Mouse (Mus musculus): Measurements from ENCODE around the gene Ube4b. TPM values are rescaled to one million over a fixed set of nuclear protein-coding genes. Genes with fewer than 3 reads are reported as not detected.
A peak's percentile ranks its signal among the peaks of the same experiment; 100 is the strongest.

Gene Ube4b
- total RNA-seq, 2 experiments from 2014 or later: 93.9 to 103 TPM

DNA sequence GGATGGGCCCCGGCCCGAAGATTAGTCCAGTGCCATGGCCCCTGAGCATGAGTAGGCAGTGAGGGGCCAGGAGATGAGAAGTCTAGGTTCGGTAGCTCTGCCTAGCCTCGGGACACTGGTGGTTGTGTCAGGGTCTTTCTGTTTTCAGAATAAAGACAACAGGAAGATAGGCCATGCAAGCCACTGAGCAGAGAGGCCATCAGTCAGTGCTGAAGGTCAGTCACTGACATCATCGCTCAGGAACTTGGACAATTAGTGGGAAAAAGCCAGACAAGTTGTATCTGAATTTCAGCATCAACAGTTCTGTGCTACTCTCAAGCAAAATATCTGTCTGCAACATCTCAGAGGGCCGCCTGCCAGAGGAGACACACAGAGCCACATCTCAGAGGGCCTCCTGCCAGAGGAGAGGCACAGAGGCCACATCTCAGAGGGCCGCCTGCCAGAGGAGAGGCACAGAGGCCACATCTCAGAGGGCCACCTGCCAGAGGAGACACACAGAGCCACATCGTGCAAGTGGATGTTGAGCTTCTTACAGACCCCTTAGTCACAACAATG, 74.9 kb downstream of the Ube4b start:
- intact Hi-C loops (cut with DNase I): no loop called here
- no peak for DNase-seq (ENCODE audit: low spot score in 2 of 2)

DNA sequence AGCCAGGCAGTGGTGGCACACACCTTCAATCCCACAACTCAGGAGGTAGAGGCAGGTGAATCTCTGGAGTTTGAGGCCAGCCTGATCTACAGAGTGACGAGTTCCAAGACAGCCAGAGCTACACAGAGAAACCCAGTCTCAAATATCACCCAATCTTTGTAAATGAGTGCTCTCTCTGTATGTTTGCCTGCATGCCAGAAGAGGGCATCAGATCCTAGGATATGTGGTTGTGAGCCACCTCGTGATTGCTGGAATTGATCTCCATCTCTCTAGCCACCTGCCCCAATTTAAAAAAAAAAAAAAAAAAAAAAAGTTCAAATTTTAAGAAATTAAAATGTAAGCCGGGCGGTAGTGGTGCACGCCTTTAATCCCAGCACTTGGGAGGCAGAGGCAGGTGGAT, 77.6 kb downstream of the Ube4b start:
- peak in 1 of 2 experiments; percentile 23 for DNase-seq (ENCODE audit: low spot score in 2 of 2)
- intact Hi-C loops (cut with DNase I): no loop called here

DNA sequence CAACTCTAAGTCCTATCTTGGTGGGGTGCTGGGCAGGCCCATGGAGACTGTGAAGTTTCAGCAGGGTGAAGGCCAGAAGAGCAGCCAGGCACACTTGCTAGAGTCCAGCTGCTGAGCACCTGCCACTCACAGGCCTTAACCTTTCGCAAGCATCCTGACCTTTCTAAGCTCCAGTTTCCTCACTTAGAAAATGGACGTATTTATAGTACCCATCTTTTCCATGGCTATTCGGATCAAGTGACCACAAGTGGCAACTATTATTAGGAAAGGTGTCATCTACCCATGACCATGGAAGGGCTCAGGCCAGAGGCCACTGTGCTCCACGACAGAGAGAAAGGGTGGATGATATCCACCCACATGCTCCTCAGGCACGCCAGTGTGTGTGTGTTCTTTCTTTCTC, 80.7 kb downstream of the Ube4b start:
- DNase-seq (ENCODE audit: low spot score in 2 of 2): no peak
- intact Hi-C loops (cut with DNase I): no loop called here

DNA sequence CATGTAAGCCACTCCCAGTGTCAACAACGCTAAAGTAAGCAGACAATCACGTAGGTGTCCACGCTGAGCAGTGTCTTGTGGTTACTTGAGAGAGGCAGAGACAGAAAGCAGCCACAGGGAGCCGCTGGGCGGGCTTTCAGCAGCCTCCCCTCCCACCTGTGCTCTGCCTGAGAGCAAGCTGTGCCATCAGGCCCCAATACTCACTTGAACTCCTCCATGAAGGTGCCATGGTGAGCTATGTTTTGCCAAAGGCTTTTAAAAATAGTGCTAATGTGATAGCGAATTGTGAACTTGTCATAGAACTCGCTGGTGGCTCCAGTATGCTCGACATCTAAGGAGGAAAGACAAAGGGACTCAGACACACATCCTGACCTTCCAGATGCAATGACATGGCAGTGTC, 82.2 kb downstream of the Ube4b start:
- DNase-seq (ENCODE audit: low spot score in 2 of 2): no peak
- intact Hi-C loops (cut with DNase I): loop anchor here (5.0 kb wide), 1 partner anchor 198 kb away; no protein-coding TSS in a partner anchor

DNA sequence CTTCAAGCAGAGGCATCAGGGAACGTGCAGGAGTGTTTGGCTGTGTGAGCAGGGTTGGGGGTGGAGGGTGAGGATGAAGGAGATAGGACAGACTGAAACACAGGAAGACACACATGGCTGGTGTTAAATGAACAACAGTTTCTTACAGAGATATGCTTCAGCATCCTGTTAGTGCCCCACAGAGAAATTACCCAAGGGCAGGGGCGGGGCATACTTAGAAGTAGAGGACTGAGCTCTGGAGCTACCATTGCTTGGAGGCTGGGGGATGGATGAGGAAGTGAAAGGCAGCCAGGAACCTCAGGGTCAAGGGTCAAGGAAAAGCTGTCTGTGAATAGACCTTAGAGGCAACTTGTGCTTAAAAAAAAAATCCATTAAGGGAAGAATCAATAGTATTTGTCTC, 85.9 kb downstream of the Ube4b start:
- intact Hi-C loops (cut with DNase I): loop anchor here (5.0 kb wide), 1 partner anchor 202 kb away; no protein-coding TSS in a partner anchor
- DNase-seq (ENCODE audit: low spot score in 2 of 2): peak in 1 of 2 experiments; percentile 43

DNA sequence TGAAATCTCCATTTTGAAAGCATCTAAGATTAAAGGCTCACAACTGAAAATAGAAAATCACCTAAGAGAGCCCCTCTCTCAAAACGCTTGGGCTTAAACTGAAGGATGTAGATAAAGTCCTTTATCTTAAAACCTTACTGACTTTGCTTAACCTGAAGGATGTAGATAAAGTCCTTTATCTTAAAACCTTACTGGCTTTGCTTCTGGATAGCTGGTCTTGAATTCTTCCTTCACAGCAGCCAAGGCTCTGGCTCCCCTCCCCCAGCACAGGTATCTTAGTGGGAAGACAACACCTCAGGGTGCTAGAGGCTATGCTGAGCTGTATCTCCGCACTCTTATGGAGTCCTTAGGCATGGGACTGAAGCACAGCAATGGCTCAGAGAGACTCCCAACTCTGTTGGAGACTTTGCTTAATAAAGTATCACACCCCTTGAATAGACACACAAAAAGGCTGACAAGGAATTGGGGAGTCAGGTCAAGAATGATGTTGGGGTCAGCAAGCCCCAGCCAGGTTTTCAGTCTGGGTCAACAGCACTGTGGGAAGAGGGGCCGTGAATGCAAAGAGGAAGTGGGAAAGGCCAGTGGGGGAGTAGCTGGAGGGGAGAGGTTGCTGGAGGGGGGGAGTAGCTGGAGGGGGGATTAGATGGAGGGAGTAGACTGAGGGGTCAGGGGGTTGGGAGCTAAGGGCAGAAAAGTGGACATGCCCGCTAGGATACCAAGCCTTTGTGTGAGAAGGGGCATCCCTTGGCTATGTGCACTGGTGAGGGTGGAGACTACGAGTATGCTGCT, 86.9 kb downstream of the Ube4b start:
- no peak for DNase-seq (ENCODE audit: low spot score in 2 of 2)
- intact Hi-C loops (cut with DNase I): loop anchor here (5.0 kb wide), 1 partner anchor 203 kb away; no protein-coding TSS in a partner anchor

DNA sequence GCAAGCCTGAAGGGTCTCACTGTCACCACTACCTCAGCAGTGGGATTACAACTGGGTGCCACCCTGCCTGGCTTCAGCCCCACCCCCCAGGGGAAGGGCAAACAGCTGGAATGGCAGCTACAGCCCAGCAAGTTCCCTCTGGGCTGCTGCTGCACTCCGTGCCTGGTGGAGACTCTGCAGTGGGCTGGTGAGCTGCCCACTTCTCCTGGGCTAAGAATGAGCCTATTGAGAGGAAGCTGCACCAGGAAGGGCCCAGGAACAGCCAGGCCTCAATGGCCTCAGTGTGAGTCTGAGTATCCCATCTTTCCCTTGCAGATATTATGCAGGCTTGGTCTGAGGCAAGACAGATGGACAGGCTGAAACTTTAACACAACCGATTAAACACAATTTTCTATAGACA, 88.4 kb downstream of the Ube4b start:
- intact Hi-C loops (cut with DNase I): no loop called here
- DNase-seq (ENCODE audit: low spot score in 2 of 2): peak in 1 of 2 experiments; percentile 34

DNA sequence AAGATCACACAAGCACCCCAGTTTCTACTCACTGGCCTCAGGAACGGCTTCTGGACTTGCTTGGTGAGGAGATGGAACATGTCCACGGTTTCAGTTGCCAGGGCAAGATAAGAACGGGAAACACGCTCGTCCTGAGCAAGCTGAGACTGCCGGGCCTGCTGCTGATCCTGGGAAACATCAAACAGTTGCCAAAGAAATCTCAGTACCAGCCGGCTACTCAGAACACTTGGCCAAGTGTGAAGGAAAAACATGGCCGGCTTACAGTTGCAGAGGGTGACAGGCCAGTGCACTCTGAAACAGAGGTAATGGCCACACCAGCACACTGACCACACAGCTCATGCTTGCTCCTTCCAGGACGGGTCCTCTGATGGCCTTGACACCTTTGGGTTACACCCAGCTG, 89.2 kb downstream of the Ube4b start:
- no peak for DNase-seq (ENCODE audit: low spot score in 2 of 2)
- intact Hi-C loops (cut with DNase I): no loop called here

DNA sequence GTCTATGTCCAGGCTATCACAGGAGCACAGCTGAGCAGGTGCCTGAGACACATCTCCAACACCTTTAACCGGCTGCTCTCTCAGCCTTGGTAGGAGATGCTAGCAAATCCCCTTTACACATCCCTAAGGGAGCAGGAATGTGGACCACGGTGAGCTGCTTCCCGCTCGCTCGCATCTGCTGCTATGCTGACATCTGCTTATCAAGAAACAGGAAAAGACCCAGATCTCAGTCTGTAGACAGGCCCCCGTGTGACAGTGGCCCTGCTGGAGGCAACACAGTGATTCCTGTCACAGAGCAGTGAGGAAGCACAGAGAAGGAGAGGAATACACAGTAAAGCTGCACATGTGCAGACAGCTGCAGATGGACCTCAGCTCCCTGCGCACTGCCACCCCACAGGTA, 90.2 kb downstream of the Ube4b start:
- intact Hi-C loops (cut with DNase I): no loop called here
- no peak for DNase-seq (ENCODE audit: low spot score in 2 of 2)

DNA sequence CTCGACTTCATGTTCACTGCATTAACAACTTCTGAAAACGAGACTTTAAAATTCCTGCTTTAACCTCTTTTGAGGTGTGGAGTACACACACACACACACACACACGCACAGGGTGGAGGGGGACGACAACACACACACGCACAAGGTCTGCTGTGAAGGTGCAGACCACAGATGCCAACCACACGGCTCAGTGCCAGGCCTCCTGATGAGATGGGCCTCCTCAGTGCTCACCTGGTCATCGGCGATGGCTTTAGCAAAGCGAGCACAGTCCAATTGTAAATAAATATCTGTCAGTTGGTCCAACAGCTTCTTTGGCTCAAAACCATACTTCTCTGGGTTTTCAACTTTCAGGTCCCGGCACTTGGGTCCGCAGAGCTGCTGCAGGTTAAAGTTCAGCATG, 91.7 kb downstream of the Ube4b start:
- no peak for DNase-seq (ENCODE audit: low spot score in 2 of 2)

DNA sequence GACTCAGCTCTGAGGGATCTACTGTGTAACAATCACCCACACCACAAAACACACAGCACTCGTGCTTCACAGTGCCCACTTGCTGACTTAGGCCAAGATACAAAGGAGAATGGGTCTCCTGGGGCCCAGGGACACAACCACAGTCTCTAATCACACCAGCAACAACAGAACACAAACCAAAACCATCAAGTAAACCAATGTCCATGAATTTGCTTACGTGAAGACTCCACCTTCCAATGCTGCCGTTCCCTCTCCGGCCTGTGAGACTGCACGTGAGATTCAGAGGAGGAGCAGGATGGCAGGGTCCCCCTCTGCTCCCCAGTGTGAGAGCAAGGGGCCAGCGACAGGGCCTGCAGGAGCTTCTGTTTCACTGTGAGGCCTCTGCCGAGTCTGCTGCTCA, 93.8 kb downstream of the Ube4b start:
- DNase-seq (ENCODE audit: low spot score in 2 of 2): no peak
- intact Hi-C loops (cut with DNase I): no loop called here

More for the DNA sequence above, 91.7 kb downstream of the Ube4b start:
- intact Hi-C loops (cut with DNase I): no loop called here

DNA sequence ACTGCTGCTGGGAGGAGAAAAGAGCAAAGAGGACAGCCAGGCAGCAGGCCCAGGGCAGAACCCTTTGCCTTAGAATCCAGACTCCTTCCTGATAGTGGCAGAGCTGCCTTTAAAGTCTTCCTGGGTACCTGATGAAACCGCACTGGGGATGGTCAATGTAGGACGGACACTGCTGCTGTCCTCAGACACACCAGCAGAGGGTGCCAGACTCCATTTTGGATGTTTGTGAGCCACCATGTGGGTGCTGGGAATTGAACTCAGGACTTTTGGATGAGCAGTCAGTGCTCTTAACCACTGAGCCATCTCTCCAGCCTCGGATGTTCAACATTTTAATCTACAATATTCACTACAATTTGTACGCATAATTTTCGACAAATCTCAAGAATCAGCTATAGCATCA, 96.1 kb downstream of the Ube4b start:
- intact Hi-C loops (cut with DNase I): no loop called here
- no peak for DNase-seq (ENCODE audit: low spot score in 2 of 2)

DNA sequence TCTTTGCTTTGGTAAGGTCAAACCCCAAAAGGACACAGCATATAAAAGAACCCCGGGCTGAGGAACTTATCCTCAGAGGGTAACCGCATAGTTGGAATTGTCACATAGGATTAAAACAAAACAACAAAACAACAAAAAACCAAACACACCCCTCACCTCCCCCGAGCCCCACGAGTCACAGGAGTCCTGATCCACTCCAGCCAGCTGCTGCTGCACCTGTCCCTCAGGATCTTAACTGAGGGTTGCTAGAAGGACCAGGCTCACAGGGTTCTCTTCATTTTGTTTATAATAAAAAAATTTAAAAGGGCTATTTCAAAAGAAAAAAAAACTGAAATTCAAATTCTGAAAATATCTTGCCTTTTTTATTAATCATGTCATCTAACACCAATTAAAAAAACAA, 97.8 kb downstream of the Ube4b start:
- intact Hi-C loops (cut with DNase I): no loop called here
- no peak for DNase-seq (ENCODE audit: low spot score in 2 of 2)

DNA sequence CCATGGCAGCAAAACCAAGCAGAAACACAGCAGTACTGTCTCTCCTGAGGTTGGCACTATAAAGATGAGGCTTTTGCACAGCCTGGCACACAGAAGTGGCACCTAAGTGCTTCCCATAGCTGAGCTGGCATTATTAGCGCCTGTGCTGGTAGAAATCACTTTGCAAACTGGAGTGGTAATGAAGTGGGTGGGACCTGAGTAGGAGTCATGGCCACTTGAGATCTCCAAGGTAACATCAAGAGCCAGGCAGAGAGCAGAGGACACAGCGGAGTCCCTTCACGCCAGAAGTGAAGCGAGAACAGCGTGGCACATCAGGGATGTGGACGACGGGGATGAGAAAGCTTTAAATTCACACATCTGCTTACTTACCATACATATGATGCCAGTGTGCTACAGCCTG, 99.3 kb downstream of the Ube4b start:
- intact Hi-C loops (cut with DNase I): no loop called here
- no peak for DNase-seq (ENCODE audit: low spot score in 2 of 2)

DNA sequence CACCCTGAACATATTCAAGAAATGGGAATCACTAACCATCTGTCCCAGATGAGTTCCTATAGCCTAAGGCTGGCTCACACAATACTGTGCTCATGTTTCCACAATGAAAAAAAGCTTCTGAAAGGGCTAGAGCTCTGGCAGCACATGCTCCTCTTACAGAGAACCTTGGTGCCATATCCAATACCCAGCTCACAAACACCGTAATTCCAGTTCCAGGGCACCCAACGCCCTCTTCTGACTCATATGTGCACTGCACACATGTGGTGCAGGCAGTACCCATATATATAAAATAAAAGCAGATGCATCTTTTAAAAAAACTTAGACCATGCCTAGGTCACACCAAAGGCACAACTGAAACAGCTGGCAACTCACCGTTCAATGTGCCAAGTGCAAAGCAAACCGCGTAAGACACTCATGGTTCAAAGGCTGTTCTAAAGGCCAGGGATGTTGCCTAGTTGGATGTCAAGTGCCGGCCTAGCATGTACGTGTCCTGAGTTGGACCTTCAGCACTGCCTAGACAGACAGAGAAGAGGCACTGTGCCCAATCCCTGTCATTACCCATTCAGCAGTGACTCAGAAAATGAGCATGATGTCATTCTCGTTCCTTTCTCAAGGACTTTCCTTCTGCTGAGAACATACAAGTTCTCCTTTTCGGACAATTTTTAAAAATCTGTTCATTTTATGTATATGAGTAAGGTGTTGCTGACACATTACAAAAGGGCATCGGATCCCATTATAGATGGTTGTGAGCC, 101.0 kb downstream of the Ube4b start:
- peak in 1 of 2 experiments; percentile 39 for DNase-seq (ENCODE audit: low spot score in 2 of 2)
- intact Hi-C loops (cut with DNase I): no loop called here

DNA sequence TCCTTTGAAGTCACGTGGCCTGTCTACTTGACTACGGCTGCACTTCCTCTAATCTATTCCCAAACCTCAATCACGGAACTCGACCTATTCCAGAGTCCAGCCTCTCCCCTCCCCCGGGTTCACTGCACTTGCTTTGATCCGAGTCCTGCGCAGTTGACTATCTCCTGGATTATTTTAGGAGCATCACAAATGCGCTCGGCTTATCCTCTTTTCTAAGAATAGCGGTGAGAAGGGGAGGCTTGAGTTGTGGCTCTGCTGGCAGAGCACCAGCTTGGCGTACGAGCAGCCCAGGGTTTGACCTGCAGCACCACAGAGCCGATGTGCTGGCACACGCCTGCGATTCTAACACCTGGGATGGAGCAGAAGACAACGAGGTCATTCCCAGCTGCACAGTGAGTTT, 102.8 kb downstream of the Ube4b start:
- no peak for DNase-seq (ENCODE audit: low spot score in 2 of 2)
- intact Hi-C loops (cut with DNase I): no loop called here

DNA sequence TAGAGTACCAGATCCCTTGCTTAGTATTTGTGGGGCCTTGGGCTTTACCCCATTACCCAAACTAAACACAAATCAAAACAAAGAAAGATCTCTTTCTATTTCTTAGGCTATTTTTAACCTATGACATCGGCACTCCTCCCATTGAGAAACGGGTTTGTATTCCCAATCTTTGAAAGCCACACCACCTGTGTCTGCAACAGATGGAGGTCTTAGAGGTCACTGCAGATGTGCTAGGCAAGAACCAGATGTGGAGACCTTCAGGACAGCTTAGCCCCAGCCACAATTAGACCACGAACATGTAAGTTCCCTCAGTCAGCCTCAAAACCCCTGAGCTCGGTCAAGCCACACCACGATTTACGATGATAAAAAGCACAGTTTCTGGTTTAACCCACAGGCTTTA, 103.8 kb downstream of the Ube4b start:
- intact Hi-C loops (cut with DNase I): no loop called here
- DNase-seq (ENCODE audit: low spot score in 2 of 2): no peak

DNA sequence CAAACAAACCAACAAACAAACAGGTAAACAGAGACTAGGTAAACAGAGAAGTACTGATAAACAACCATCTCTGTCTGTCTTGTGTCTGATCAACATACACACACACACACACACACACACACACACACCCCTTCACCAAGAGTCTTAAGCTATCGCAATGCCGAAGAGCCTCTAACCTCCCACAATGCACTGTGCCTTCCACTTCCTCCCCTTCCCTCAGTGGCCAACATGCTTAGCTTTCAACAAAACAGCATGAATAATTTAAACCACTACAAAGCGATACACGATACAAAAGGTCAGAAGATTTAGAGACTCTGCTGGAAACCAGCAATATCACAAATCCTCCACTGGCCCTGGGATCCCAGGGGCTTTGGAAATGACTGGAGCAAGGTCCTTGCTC, 104.3 kb downstream of the Ube4b start:
- intact Hi-C loops (cut with DNase I): no loop called here
- no peak for DNase-seq (ENCODE audit: low spot score in 2 of 2)

DNA sequence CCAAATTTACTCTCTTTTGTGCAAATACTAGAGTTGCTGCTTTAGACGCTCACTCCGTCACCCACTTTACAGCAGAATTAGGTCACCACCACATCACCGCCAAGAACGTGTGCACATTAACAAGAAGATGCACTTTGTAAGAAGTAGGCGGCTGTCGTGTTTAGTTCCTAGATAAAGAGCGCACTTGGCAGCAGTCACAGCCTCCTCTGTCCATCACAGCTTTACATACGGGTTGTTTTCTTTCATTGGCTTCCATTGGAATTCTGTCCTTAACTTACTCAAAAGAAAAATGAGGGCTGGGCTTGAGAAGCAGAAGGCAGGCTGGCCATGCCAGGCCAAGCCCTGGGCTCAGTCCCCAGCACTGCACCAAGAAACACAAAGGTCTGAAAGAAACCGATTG, 107.5 kb downstream of the Ube4b start:
- intact Hi-C loops (cut with DNase I): no loop called here
- peak; percentile 37 to 74 for DNase-seq (ENCODE audit: low spot score in 2 of 2)

DNA sequence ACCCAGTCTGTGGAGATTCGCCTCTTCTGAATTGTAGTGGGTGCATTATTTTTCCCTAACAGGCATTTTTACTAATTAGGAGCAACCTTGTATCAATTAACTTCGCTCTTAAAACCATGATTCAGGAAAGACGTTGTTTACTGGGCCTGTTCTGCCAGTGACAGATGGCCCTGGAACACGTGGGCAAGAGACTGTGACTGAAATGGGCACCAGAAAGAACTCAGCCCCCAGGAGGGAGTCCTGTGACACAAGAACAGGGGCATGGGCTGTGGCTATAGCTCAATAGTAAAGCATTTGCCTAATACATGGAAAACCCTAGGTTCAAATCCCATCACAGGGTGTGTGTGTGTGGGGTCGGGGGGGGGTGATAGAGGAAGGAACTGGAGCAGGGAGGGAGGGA, 109.2 kb downstream of the Ube4b start:
- intact Hi-C loops (cut with DNase I): no loop called here

More for the DNA sequence above, 109.2 kb downstream of the Ube4b start:
- peak in 1 of 2 experiments; percentile 38 for DNase-seq (ENCODE audit: low spot score in 2 of 2)
